ENCODE assay signal across 4 mouse cellular contexts in the genomic region with DNA sequence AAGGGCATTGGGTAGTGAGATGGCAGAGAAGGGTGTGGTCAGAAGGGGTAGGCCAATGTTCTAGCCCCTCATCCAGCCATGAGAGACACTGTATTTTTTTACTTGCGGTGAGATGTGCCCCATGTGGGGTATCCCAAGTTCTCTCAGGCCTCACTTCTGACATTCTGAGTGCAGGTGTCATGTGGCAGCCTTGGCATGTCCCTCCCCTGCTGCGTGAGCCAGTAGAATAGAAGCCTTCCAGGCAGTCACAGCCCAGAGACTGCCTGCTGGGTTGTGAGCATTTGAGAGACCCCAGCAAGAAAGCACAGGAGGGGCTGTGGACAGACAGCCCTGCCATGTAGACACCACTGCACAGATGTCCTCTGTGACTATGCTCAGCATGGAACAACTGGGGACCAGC. TPM values are rescaled to one million over a fixed set of nuclear protein-coding genes. Genes with fewer than 3 reads are reported as not detected.
"Had no signal": no experiment of that assay in that cellular context is flagged by ENCODE, and none has a peak within 500 bp of the region (broad histone marks: within the 10 kb centered on the region; RNA-seq: fewer than 3 reads in every experiment).

No protein-coding gene starts in this region.

RNA-seq across cellular contexts. Expression of gene Sytl3, which starts 49.3 kb away (rescaled TPM):
- polyA plus RNA-seq: embryonic facial prominence, embryonic 10.5 days; embryonic facial prominence, embryonic 11.5 days; erythroblast, embryonic 14.5 days; forebrain, embryonic 11.5 days had no signal
